Mouse (Mus musculus) spleen, adult 18-20 months (tissue): Measurements from ENCODE around the gene Hinfp.
A peak's percentile ranks its signal among the peaks of the same experiment; 100 is the strongest.
"Not testable (repeated sequence)": the region's sequence is repeated elsewhere in the genome, so short reads cannot be mapped to it uniquely, and the experiment has no call there.

Source experiments
- DNase-seq, 2 experiments: peaks; one replicate each; pipeline ENCODE4 v3.0.0; 2022; ENCODE audit warnings: mixed read lengths in 2 of 2

The Hinfp gene

DNA sequence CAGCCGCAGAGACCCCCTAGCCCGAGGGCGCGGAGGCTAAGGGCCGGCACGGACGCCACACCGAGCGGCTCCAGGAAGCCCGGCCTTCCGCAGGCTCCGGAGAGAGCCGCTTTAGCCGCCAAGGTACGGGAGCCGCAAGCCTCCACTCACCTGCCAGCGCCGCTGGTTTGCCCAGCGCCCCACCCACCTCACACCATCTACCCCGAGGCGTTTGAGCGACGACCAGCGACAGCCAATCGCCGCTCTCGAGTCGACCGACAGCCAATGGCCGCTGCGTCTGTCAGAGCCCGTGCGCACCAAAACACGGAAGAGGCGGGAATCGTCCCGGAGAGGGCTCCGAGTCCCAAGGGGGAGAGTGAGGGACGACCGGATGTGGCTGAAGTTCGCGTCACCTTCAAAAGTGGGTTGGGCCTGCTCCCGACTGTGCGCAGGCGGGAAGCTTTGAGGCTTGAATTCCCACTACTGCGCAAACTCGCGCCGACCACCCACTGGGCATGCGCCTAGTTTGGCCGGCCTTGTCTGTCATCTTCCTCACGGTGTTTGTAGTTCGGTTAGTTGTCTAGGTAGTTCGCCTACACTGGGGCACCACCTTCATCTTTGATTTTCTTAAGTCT lies at the start of gene Hinfp:
TSS of gene Hinfp (minus strand) at position 206 of the 614 bp plus-strand sequence.
- peak; percentile 93 to 98 for DNase-seq

DNA sequence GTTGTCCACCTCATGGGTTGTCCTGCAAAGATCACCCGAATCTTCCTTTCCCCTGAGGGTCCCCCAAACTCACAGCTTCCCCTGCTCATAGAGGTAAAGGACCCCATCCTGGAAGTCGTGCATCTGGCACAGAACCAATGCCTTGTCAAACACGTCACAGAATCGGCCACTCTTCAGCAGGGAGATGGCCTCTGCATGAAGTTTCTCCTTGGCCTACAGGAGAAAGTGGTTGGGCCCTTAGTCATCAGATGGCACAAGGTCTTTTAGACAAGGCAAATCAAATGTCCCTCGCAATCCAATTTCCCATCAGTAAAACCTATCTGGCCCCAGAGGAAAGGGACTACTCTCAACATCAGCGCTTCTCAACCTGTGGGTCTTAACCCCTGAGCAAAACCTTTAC lies 47.7 kb upstream of the Hinfp start:
- DNase-seq, result no peak

DNA sequence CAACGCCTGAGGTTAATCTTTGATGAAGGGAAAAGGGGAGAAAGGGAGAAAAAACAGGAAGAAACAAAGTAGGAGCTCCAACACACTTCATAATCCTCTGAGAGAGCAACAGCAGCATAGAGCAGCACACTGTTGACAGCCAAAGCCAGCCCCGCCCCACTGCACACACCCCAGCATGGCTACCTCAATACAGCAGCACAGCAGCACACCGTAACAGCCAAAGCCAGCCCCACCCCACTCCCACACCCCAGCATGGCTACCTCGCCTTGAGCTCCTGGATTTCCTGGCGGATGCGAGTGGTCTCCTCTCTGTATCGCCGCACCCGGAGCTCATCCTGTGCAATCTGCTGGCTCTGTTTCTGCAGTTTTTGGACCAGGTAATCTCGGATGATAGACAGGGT lies 46.9 kb upstream of the Hinfp start:
- DNase-seq, result no peak

DNA sequence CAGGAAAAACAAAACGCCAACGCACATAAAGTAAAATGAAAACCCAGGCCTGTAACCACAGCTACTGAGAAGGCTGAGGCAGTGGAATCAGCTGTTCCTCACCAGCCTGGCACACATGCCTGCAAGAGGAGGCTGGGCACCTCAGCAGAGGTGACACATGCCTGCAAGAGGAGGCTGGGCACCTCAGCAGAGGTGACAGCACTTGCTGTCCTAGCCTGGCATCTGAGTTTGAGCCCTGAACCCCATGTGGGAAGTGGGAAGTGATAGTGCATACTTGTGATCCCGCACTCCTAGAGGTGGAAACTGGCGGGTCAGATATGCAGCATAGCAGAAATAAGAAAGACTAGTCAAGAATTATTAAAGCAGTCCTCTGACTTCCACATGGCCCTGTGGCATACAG lies 45.9 kb upstream of the Hinfp start:
- no peak for DNase-seq

DNA sequence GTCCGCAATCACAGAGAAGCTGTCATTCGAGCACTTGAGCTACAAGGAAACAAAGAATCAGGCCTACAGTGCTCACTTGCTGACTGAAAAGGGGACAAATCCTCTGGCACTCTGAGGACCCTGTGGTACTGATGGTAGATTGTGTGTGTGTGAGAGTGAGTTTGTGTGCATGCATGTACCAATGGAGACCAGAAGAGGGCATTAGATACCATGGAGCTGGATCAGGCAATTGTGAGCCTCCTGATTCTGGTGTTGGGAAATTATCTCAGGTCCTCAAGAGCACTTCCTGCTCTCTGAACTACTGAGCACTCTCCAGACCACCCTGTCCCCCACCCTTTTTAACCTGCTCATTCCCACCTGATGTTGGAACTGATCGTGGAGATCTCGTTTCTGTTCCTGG lies 43.1 kb upstream of the Hinfp start:
- DNase-seq, result no peak

DNA sequence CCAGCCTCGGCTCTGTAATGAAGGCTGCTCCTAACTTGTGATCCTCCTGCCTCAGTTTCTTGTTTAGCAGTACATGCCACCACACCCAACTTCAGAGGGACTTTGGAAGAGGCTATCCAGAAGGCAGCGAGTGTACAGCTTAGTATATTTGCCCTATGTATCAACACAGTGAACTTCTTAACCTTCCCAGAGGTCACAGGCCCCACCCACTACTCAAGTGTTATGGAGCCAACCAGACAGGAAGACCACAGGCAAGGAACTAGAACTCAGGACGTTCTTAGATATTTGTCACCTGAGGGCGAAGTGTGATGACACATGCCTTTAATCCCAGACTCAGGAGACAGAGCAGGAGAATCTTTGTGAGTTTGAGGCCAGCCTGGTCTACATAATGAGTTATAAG lies 42.1 kb upstream of the Hinfp start:
- no peak for DNase-seq

DNA sequence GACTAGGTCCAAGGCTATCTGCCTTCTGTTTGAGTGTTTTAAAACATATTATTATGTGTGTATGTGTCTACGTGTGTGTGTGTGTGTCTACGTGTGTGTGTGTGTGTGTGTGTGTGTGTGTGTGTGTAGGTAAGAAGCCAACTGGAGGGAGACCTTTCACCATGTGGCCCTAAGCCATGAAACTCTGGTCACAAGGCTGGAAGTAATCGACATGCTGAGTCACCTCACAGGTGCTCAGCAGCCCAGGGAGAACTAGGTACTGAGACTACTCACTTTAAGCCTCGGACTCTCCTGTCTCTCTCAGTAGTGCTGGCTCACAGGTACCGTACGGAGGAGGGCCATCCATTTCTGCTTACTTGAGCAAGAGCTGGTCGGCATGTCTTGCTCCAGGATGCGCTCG lies 41.7 kb upstream of the Hinfp start:
- DNase-seq, result no peak

DNA sequence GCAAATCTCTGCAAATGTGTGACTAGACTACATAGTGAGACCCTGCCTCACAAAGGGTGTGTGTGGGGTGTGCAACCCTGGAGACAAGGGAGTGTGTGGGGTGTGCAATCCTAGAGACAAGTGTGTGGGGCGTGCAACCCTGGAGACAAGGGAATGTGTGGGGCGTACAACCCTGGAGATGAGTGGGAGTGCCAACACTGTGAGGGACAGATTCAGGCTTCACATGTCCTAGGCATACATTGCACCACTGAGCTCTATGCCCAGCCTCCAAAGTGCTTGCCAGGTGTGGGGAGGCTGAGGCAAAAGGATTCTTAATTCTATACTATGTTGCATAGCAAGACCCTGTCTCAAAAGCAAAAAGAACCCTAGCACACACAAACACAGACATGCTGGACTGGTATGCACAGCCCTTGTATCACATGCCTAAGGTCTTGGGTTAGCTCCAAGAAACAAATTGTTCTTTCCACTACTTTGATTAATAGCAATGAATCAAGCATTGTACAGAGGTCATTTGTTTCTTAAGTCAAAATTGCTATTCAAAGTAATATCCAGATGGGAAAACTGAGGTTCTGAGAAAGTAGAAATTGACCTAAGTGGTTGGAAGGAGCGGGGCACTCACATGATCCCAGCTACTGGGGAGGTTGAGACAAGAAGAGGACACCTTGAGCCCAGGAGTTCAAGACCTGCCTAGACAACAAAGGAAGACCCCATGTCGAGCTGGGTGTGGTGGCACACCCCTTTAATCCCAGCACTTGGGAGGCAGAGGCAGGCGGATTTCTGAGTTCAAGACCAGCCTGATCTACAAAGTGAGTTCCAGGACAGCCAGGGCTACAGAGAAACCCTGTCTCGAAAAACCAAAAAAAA lies 40.3 kb upstream of the Hinfp start:
- no peak for DNase-seq

DNA sequence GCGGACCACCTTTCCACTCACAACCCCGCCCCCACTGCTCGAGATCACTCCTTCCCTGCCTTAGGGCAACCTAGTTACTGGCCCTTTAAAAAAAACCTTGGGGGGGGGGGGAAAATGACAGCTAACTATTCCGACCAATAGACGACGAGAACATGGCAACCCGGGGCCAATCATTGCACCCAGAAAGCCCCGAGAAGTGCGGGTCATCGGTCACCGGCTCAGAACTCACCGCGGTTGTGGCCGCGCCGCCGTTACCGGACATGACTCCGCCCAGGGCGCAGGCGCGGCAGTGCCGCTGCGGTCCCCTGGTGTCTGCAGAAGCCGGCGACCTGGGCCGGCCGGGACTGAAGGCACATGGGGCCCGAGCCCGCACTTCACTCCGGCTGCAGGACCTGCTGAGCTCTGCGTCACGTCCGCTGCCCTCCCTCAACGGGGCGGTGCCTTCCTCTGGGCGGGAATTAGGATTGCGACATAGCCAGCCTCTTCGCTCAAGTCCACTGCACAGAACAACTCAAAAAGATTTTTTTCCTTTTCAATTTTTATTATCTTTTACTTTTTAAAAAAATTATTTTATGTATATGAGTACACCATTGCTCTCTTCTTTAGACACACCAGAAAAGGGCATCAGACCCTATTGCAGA lies 38.4 kb upstream of the Hinfp start, which contains the start of gene Hmbs:
TSS of gene Hmbs (minus strand) at position 448 of the 641 bp plus-strand sequence.
- DNase-seq, result peak; percentile 81 to 91

DNA sequence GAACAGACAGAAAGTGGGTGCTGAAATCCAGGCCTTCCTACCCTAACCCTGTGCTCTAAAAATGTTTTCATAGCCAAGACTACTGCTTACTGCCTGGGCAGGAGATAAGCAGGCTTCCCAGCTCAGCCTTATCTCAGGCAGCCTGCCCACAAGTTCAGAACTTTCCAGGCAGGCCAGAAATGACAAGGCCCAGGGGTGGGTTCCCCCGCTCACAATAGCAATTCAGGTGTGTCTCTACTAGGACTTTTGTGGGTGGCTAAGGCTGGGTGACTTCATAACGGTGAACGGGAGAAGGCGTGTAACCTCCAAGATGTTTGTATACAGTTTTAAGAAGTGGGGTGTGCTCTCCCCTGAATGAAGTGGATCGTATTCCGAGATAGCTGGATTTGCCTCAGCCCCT lies 37.8 kb upstream of the Hinfp start:
- no peak for DNase-seq

DNA sequence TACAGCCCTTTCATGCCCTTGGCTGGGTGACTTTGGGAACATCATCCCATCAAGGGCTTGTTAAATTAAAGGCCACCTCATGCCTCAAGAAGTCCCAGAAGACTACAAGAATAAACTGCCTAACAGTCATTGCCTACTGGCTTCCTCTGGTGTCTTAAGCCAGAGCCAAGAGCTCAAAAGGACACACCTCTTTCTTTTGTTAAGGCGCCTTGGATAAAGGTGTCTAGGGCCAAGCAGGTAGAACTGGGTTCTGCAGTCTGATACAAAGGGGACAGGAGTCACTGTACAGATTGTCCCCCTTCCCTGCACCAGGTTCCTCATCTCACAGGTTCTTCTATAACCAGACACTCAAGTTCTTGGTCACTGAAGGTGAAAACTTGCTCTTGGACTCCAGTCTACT lies 37.1 kb upstream of the Hinfp start:
- DNase-seq, result no peak

DNA sequence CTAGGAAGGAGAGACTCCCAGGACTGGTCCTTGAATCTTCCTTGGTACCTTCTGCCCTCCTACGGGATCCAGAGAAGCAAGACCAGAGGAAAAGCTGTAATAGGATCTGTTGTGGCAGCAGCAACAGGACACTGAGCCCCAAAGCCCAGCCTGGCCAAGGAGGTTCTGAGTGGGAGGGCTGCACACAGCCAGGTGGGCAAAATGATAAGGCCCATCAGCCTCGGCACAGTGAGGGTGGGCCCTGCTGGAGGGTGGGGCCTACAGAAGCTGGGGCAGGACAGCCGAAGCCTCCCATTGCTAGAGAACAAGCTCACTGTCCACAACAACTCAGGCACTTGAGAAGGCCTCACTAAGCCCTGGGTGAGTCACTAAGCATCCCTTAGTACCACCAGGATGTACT lies 36.7 kb upstream of the Hinfp start:
- DNase-seq, result no peak

DNA sequence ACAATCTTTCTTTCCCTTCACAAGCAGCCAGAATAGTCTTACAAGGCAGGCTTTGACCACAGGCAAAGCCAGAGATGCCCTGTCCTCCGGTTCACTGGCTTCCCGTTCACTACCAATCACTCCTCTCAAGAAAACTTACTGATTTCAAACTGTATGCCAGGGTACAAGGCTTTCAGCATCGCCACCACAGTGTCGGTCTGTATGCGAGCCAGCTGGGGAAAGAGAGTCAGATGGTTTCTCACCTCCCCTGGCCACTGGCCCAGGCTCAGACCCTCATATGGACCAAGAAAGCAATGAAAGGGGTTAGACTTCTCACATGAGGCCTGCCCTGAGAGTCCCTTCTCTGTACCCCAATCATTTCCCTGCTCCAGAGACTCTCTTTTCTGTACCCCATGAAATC lies 36.0 kb upstream of the Hinfp start:
- no peak for DNase-seq

DNA sequence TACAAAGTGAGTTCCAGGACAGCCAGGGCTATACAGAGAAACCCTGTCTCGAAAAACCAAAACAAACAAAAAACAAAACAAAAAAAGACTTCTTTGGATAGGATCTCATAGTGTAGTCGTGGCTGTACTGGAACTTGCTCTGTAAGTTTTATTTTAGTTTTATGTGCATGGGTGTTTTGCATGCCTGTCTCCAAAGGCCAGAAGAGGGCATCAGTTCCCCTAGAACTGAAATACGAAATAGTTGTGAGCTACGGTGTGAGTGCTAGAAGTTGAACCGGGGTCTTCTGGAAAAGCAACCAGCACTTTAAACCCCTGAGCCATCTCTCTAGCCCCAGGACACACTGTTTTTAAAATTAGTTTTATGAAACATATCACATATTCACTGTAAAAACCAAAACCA lies 33.1 kb upstream of the Hinfp start:
- DNase-seq, result no peak

DNA sequence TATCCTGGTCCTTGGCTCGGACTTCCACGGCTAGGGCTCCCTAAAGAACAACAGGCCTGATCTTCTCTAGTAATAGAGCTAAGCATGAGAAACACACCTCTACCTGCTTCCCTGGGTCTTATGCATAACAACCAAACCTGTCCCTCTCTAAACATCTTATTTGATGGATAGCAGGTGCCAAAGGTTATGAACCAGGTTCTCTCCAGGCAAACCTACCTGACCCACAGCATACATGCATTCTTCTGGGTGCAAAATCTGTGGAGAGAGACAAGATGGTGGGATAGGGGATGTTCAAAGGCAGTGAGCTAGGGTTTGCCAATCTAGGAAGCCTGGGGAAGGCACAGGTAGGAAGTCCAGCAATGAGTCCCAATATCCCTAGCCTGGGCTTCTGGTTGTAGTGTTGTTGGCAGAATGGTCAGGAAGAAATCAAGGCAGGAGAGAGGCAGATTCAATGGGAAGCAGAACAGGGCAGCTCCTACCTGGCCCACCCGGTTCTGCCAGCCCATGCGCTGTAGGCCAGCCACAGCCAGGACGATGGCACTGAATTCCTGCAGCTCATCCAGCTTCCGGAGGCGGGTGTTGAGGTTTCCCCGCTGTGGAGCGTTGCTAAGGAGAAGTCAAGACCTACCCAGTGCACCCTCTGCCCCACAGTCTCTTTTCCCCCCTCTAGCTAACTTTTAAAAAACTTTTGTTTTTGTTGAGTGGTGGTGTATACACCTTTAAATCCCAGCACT lies 32.1 kb upstream of the Hinfp start:
- DNase-seq, result no peak

DNA sequence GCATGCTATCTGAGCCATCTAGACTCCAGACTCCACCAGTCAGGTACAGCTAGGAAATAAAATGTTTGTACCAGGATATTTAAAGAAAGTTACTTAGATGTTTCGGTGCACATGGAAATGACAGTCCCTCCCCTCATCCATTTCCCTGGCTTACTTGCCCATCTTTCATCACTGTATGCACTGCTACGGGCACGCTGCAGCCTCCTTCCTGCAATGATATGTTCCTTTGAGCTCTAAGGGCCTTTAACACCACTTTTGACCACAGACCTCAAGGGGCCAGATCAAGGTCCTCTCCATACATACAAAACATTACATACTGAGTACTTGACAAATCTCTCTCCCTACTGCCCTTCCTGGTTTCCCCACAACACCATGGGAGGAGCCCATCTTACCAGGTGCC lies 31.5 kb upstream of the Hinfp start:
- no peak for DNase-seq

DNA sequence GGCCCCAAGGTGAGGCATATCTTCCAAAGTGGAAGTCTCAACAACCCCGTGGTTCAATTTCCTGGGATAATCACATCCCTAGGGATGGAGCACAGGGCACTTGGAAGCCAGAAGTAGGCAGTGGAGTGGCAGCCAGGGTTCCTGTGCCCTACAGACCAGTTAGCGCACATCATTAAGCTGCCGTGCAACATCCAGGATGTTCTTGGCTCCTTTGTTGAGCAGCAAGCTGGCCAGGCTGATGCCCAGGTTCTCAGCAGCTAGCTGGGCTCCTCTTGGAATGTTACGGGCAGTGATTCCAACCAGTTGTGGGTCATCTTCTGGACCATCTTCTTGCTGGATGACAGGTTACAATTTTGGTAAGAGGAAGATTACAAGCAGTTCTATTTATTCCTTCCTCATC lies 31.0 kb upstream of the Hinfp start:
- DNase-seq, result not testable (repeated sequence)

DNA sequence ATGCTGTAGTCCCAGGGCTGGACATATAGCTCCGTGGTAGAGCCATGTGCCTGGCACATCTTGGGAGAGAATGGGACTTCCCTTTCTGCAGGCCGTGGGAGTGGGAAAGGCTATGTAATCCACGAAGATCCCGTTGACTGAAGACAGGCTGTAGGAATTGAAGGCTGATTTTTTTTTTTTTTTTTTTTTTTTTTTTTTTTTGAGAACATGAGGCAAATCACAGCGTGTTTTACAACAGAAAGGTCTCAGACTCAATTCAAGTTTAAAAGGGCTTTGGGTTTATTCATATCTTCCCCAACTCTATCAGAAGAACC lies 30.6 kb upstream of the Hinfp start:
- no peak for DNase-seq

DNA sequence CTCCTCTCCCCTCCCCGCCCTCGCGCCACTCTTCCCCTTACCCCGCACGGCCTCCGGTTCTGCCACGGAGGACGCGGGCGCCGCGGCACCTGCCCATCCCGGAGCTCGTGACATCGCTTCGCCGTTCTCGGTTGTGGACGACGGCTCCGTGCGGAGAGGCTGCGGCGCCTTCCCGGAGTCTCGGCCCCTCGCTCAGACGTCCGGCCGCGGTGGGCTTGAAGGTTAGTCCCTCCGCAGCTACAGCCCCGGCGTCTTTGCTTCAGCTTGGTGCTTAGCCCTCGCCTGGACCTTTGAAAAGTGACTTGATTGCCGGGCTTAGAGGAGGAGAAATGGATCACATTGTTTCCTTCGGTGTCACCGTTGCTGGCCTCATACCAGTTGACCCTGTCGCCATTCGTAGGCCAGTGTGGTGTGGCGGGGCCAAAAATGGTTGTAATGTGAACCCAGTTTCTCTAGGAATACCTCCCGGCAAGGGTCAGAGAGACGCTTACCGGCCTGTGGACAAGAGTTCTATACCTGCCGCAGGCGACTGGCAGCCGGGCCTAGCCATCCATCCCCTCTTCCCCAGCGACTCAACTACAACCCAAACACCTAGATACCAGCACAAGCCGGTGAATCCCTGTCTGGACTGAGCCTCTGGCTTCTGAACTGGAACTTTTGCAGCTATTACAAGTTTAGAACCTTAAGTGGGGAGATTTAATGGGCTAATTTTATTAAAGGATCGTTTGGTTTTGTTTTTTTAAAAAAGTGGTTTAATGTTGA lies 30.0 kb upstream of the Hinfp start:
- DNase-seq, result peak in 1 of 2 experiments; percentile 18

DNA sequence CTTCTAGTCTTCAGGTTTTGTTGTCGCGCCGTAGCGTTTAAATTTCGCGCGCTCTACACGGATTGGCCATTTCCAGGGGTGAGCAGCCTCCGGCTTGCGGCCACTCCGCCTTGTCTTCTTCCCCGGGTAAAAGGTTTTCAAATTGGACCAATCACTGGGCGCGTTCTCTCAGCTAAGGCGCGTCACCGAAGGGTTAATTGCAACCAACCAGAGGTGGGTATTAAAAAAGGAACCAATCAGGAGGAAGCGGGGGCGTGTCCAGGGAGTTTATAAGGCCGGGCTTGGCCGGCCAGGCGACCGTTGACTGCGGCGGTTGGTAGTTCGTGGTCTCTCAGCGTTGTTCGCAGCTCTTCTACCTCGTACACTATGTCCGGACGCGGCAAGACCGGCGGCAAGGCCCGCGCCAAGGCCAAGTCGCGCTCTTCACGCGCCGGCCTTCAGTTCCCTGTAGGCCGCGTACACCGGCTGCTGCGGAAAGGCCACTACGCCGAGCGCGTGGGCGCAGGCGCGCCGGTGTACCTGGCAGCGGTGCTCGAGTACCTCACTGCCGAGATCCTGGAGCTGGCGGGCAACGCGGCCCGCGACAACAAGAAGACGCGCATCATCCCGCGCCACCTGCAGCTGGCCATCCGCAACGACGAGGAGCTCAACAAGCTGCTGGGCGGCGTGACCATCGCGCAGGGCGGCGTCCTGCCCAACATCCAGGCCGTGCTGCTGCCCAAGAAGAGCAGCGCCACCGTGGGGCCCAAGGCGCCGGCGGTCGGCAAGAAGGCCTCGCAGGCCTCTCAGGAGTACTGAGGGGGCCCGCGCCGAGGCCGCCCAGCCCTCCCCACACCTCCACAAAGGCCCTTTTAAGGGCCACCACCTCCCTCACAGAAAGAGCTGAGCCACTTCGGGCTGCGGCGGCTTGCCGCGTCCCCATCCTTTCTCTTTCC lies 29.2 kb upstream of the Hinfp start, which contains the start of gene H2afx:
TSS of gene H2afx (plus strand) at position 299 of the 935 bp plus-strand sequence.
- peak; percentile 94 to 95 for DNase-seq

DNA sequence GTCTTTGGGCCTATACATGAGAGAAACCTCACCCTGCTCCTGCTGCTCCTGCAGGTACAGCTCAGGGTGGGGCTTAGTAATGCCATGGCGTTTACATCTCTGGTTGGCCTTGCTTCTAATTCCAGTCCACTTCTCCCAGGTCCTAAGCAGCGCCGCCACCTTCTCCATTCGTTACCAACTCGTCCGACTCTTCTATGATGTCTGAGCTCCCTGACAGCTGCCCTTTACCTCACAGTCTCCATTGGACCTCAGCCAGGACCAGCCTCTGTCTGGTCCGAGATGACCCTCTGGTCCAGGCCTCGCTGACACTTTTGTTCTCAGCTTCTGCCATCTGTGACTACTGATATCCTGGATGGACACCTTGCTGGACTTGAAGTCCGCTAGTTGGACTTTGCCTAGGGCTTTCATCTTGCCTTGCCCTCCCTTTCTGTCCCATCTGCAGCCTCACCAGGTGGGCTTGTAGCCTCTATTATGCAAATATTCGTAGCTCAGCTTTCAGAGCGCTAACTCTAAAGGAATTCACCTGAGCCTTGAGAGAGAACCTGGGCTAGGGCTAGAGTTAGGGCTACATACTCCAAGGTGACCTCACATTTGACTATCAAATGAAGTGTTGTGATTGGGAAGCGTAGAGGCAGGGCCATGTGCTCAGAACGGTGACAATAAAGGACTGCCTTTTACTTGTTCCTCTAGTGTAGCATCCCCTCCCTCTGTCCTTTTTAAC lies 27.6 kb upstream of the Hinfp start:
- no peak for DNase-seq
